Mouse (Mus musculus): ENCODE measurements around the gene Git1.

DNA sequence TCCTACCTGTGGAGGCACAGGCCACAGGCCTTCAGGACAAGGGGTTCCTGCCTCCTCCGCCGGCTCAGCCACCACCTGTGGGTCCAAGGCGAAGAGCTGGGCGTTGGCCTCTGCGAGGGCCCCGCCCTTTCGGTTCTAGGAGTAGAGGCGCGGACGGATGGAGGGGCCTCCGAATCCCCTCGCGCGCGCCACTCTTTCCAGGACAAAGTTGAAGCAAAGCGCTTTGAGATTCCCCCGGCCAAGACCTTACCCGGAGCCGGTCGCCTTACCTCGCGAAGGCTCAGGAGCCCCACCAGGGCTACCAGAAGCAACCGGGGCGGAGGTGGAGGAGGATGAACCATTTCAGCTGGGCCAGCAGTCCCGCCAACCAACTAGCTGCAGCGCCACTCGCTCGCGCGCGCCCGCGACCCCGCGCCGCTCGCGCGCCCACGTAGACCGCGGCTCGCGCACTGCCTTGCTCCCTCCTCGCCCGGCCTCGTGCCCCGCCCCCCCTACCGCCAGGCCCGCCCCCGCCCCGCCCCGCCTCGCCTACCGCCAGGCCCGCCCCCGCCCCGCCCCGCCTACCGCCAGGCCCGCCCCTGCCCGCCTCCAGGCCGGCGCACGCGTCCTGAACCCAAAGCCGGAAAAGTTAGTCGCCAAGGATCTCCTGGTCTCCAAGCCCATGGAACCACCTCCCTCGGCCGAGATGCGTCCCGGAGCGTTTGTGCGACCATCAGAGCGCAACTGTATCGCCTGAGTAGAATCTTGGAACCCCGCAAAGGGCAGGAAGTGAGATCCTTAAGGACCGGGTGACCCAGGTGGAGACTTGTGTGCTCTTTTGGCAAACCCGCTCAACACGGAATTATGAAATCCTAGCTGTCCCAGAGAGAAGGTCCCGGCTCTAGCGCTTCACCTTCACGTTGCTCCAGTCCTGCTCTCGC lies 19.8 kb downstream of the Git1 start:
- TF ChIP-seq POLR2A (IDR thresholded peaks at IDR 0.05; ENCODE audit: insufficient read length, low read depth): peak; percentile 85
- peak; percentile 79 for TF ChIP-seq POLR2AphosphoS2 (IDR thresholded peaks at IDR 0.05; ENCODE audit: insufficient read length, low read depth)
- TF ChIP-seq E2F4 (IDR thresholded peaks at IDR 0.05; ENCODE audit: insufficient read depth): no peak
- no peak for TF ChIP-seq USF1 (IDR thresholded peaks at IDR 0.05; ENCODE audit: low read depth)
- TF ChIP-seq MAX (IDR thresholded peaks at IDR 0.05; ENCODE audit: low read depth): no peak
- no peak for TF ChIP-seq TCF3 (IDR thresholded peaks at IDR 0.05; ENCODE audit: insufficient read length, low read depth)
- TF ChIP-seq TCF12 (IDR thresholded peaks at IDR 0.05; ENCODE audit: insufficient read depth, poor library complexity, severe bottlenecking): no peak
- TF ChIP-seq MYOG (IDR thresholded peaks at IDR 0.05; ENCODE audit: control insufficient read depth in 1 of 3, insufficient read depth in 1 of 3, insufficient read length in 2 of 3, low read depth in 2 of 3): no peak
- no peak for TF ChIP-seq CEBPB (IDR thresholded peaks at IDR 0.05; ENCODE audit: insufficient read depth, poor library complexity, severe bottlenecking)
- peak in 1 of 3 experiments; percentile 25 for TF ChIP-seq MYOD1 (IDR thresholded peaks at IDR 0.05; ENCODE audit: control insufficient read depth in 1 of 3, insufficient read length in 2 of 3, low read depth in 2 of 3)
